Mouse (Mus musculus) kidney, postnatal 0 days (tissue): Measurements from ENCODE around the gene Gstz1. TPM values are rescaled to one million over a fixed set of nuclear protein-coding genes. Genes with fewer than 3 reads are reported as not detected.

ENCODE experiments used
- ATAC-seq: fragments of 200-750 bp; cut with Nextera tagmentation; replicated peaks from 2 replicates; pipeline ENCODE4 v1.8.0; 2017; ENCODE audit warnings: low read depth, moderate number of reproducible peaks, moderate TSS enrichment, moderate library complexity; ENCODE audit not compliant: low FRiP score
- DNase-seq: peaks from one replicate; pipeline ENCODE4 v3.0.0-alpha.2; 2016; ENCODE audit warnings: low spot score
- H3K27ac ChIP-seq: fragments of 300-500 bp; sonication (generic); 2 replicates; pipeline ENCODE4 v1.5.1; 2014; ENCODE audit warnings: mild to moderate bottlenecking
- H3K27me3 ChIP-seq: fragments of 300-500 bp; sonication (generic); 2 replicates; pipeline ENCODE4 v1.6.1; 2014; ENCODE audit warnings: low read length, mixed read lengths; ENCODE audit not compliant: insufficient read depth
- H3K36me3 ChIP-seq: fragments of 300-500 bp; sonication (generic); 2 replicates; pipeline ENCODE4 v1.6.1; 2014; ENCODE audit warnings: low read length, mixed read lengths; ENCODE audit not compliant: insufficient read depth
- H3K4me1 ChIP-seq: fragments of 300-500 bp; sonication (generic); replicated peaks from 2 replicates; pipeline ENCODE4 v1.6.1; 2014; ENCODE audit warnings: antibody characterized with exemption, low read length, mixed read lengths; ENCODE audit not compliant: insufficient read depth
- H3K4me2 ChIP-seq: fragments of 300-500 bp; sonication (generic); 2 replicates; pipeline ENCODE4 v1.6.1; 2014; ENCODE audit warnings: mild to moderate bottlenecking, low read length, moderate library complexity, mixed read lengths
- H3K4me3 ChIP-seq: fragments of 300-500 bp; sonication (generic); replicated peaks from 2 replicates; pipeline ENCODE4 v1.5.1; 2014; ENCODE audit warnings: low read depth, low read length
- H3K9ac ChIP-seq: fragments of 300-500 bp; sonication (generic); 2 replicates; pipeline ENCODE4 v1.6.1; 2014; ENCODE audit warnings: low read depth, low read length
- H3K9me3 ChIP-seq: fragments of 300-500 bp; sonication (generic); replicated peaks from 2 replicates; pipeline ENCODE4 v1.6.1; 2016; ENCODE audit warnings: low read length, inconsistent platforms, mixed read lengths
- CTCF ChIP-seq: IDR thresholded peaks from 2 replicates; pipeline ENCODE4 v1.5.1; 2016; ENCODE audit warnings: antibody characterized with exemption, low read depth, mild to moderate bottlenecking, moderate library complexity
- WGBS: fragments of 180-500 bp; shearing (Covaris S2); extraction: QIAGEN DNeasy Blood & Tissue Kit; methylation state at CpG from one replicate; pipeline ENCODE4 v1.1.7; 2014; 5-methylcytosine and 5-hydroxymethylcytosine counted together
- polyA plus RNA-seq: library from polyadenylated mRNA; unstranded; fragments of >200 nt; fragmentation: Nextera tagmentation; extraction: Ambion mirVana; gene quantifications from 2 replicates; pipeline ENCODE4 v1.2.1, GENCODE M21; 2015

Gene Gstz1
- 89.7 and 91.3 TPM in 2 replicates for polyA plus RNA-seq

DNA sequence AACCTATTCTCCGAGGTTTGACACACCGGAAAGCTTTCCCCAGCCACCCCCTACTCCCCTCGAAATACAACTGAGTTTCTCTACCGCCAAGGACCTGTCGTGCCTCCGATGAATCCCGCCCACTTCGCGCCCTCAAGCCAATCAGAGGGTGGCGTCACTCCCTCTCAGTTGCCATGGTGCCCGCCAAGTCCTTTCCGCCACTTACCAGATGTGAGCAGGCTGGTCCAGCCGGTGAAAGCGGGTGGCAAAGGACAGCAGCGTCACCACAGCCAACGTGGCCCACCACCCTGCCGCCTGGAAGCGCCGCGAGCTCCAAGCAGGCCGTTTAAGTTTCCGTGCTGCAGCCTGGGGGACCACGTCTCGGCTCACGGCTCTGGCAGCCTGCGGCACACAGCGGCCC is at the start of gene Gstz1:
Gene Gstz1, plus strand, starts transcription at position 200 of the 400 bp plus-strand sequence.
- Histone ChIP-seq H3K4me1 (0 out of 2 replicates have a peak, but pooled peaks cover 4% of the 10 kb centered on the region), H3K36me3 (no peaks in the 10 kb centered on the region), H3K27me3 (no peaks in the 10 kb centered on the region), H3K9ac (peak within 1 kb of the TSS; percentile 70), H3K27ac (peak within 1 kb of the TSS; percentile 81), H3K9me3 (no peaks in the 10 kb centered on the region), H3K4me2 (peak within 1 kb of the TSS; percentile 62), H3K4me3 (peak within 1 kb of the TSS; percentile 64)
- WGBS: under 1% methylated on average over 27 of the region's 27 CpGs
- peak; percentile 36 for TF ChIP-seq CTCF
- ATAC-seq (peak; percentile 90), DNase-seq (peak; percentile 94)

DNA sequence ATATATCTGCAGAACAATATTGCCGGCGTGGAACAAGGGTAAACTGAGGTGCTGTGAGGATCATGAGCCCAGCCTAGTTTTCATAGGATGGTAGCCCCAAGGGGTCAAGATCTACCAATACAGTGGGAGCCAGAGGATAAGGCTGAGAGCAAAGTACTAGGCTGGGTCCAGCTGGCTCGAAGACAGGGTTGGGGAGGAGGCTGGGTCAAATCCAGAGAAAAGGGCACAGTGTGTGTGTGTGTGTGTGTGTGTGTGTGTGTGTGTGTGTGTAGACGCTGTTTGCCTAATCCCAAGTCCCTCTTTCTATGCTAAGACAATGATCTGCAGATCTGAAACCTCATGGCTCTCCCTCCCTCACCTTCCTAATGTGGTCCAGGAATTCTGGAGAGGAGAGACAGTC is 46.6 kb upstream of the Gstz1 start:
- Histone ChIP-seq H3K9ac (no peak overlapping the region), H3K27me3 (0 out of 2 replicates have a peak, but pooled peaks cover 6% of the 10 kb centered on the region), H3K4me2 (no peak overlapping the region), H3K4me3 (no peak overlapping the region), H3K4me1 (no peaks in the 10 kb centered on the region), H3K9me3 (no peaks in the 10 kb centered on the region), H3K36me3 (no peaks in the 10 kb centered on the region), H3K27ac (no peak overlapping the region)
- TF ChIP-seq CTCF: no peak
- ATAC-seq (no peak), DNase-seq (no peak)
- 79% methylated on average over 4 of the region's 4 CpGs for WGBS

DNA sequence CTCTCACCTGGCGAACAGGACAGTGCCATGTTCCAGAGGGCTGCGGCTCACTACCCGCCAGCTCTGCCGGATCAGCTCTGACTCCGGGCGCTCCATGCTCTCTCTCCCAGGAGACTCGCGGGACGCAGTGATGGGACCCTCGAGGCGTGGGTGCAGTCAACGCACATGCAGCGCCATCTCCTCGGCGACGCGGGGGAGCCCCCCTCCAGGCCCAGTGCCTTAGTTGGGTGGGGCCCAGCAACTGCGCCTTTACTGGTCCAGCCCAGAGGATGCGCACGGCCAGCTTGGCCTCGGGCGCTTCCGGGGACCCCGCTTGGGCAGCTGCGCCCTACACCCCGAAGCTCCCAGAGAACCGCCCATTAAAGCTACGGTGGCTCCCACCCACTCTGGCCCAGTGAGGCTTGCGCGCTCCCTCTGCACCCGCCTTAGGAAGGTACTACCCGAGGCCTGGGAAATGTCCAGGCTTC is 44.8 kb upstream of the Gstz1 start, which contains the start of gene Ngb:
Gene Ngb, minus strand, starts transcription at position 375 of the 467 bp plus-strand sequence.
- Histone ChIP-seq H3K4me2 (peak within 1 kb of the TSS; percentile 59), H3K4me3 (peak within 1 kb of the TSS; percentile 13), H3K9ac (no peak within 1 kb of the TSS), H3K4me1 (no peaks in the 10 kb centered on the region), H3K36me3 (no peaks in the 10 kb centered on the region), H3K27ac (no peak within 1 kb of the TSS), H3K27me3 (0 out of 2 replicates have a peak, but pooled peaks cover 6% of the 10 kb centered on the region), H3K9me3 (no peaks in the 10 kb centered on the region)
- 2% methylated on average over 32 of the region's 32 CpGs for WGBS
- TF ChIP-seq CTCF: no peak
- DNase-seq: no peak
- ATAC-seq: peak; percentile 43

DNA sequence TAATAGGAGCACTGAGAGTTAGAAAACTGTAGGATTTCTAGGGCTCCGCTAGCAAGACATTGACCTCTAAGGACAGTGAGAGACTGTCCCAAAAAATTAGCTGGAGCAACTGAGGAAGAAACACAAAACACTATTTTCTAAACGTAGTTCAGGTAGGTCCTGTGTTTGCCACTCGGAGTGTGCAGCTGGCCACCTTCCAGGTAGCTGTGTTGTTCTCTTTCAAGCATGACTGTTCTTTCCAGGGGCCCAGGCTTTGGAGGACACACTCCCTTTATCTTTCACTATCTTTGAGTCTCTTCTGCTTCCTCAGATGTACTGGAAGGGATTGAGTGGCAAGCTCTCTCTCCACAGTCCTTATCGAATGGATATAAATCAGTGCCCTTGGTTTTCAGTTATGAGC is 43.5 kb upstream of the Gstz1 start:
- Histone ChIP-seq H3K4me3 (no peak overlapping the region), H3K27ac (no peak overlapping the region), H3K36me3 (0 out of 2 replicates have a peak, but pooled peaks cover 4% of the 10 kb centered on the region), H3K9me3 (no peaks in the 10 kb centered on the region), H3K4me1 (no peaks in the 10 kb centered on the region), H3K4me2 (no peak overlapping the region), H3K9ac (no peak overlapping the region), H3K27me3 (0 out of 2 replicates have a peak, but pooled peaks cover 6% of the 10 kb centered on the region)
- ATAC-seq (no peak), DNase-seq (no peak)
- no peak for TF ChIP-seq CTCF
- WGBS: 86% methylated on average over 4 of the region's 4 CpGs

DNA sequence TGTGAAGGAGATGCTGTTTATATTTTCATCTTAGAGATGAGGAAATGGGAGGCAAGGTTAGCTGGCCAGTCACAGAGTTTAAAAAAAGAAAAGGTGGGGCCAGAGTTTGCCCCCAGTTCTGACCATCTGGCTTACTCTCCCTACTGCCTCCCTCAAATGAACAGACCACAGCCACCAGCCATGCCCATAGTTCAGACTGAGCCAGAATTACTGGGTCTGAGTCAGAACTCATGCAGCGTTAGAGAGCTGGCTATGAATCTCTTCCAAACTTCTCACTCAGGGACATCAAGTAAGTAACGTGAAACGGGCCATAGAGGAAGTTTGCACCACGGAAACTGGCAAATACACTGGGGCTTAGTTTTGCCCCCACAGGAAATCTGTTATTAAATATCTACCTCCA is 42.2 kb upstream of the Gstz1 start:
- Histone ChIP-seq H3K4me1 (no peaks in the 10 kb centered on the region), H3K4me3 (no peak overlapping the region), H3K27me3 (0 out of 2 replicates have a peak, but pooled peaks cover 6% of the 10 kb centered on the region), H3K4me2 (no peak overlapping the region), H3K9me3 (no peaks in the 10 kb centered on the region), H3K9ac (no peak overlapping the region), H3K27ac (no peak overlapping the region), H3K36me3 (0 out of 2 replicates have a peak, but pooled peaks cover 4% of the 10 kb centered on the region)
- DNase-seq (no peak), ATAC-seq (no peak)
- 78% methylated on average over 4 of the region's 4 CpGs for WGBS
- TF ChIP-seq CTCF: no peak

DNA sequence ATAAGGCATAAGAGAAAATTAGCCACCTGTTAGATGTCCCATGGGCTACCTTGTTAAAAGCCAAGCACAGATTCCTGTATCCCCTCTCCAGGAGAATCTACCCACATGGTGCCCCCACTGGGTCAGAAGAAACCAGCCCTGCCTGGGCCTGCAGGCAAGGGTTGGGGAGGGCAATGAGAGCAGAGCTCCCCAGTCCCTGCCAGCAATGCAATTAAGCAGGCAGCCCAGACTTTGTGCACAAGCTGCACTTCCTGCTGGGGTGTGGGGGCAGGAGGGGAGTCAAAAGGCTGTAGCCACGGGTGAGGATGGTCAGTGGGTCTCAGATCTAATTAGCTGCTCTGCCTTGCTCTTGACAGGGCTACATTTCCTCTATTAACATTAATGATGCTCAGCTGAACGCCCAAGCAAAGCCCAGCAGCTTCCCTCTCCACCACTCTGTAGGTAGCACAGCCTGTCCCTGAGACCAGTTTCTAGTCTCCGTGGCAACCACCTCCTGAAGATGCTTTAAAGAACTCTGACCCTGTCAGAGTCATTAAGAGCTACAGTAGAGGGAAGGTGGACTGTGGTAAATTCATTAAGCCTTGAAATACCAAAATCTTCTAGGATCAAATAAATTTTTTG is 39.5 kb upstream of the Gstz1 start:
- no peak for ATAC-seq
- H3K9ac ChIP-seq: no peak overlapping the region
- no peak for DNase-seq
- no peaks in the 10 kb centered on the region for H3K9me3 ChIP-seq
- H3K4me1 ChIP-seq: no peaks in the 10 kb centered on the region
- TF ChIP-seq CTCF: no peak
- peaks cover 9% of the 10 kb centered on the region; the same call in 1 of the 2 replicates for H3K36me3 ChIP-seq
- WGBS: 48% methylated on average over 3 of the region's 3 CpGs
- no peak overlapping the region for H3K27ac ChIP-seq
- no peak overlapping the region for H3K4me2 ChIP-seq
- H3K27me3 ChIP-seq: no peaks in the 10 kb centered on the region
- H3K4me3 ChIP-seq: no peak overlapping the region
